ENCODE assay signal across 9 mouse cellular contexts in the genomic region with DNA sequence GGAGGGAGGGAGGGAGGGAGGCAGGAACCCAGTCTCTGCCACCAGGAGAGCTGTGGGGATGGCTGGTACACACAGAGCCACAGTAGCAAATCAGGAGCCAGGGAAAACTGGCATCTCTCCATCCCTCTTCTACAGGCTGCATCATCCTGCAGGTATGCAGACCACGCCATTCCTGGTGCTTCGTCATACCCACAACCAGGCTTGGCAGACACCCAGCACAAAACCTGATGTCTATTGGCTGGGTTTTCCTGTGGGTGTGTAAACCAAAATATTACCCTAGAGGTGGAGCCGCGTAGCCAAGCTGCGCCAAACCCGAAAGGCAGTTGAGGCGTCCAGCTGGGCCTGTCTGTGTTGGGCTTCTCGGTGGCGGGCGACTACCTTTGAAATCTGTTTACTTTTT. TPM values are rescaled to one million over a fixed set of nuclear protein-coding genes. Genes with fewer than 3 reads are reported as not detected.
DNase-seq lines count a peak whose midpoint lies in the region; ATAC-seq lines count a peak whose summit lies in the region.
"Had no signal": no experiment of that assay in that cellular context is flagged by ENCODE, and none has a peak within 500 bp of the region (broad histone marks: within the 10 kb centered on the region; RNA-seq: fewer than 3 reads in every experiment).

No protein-coding gene starts in this region.

- peak; percentile 63 for ATAC-seq in intestine, embryonic 15.5 days

- H3K4me1 ChIP-seq in intestine, embryonic 15.5 days (replicated peaks) = peaks cover 13% of the 10 kb centered on the region

- WGBS in intestine, embryonic 15.5 days = 40% methylated on average over 10 of the region's 10 CpGs

- H3K27ac ChIP-seq in intestine, embryonic 15.5 days = no peak overlapping the region

- DNase-seq in MN1 (ENCODE audit: low spot score) = peak; percentile 97
- peak; percentile 55 for DNase-seq in adrenal gland, postnatal 14 days
- DNase-seq in frontal cortex, adult 2 months (ENCODE audit: extremely low spot score in 1 of 2, low spot score in 1 of 2) = peak; percentile 66 to 86
- peak; percentile 76 to 80 for DNase-seq in left cerebral cortex, postnatal 36 days (ENCODE audit: low spot score in 2 of 2)
- DNase-seq in right cerebral cortex, adult 2 months (ENCODE audit: low spot score in 2 of 2) = peak; percentile 86 to 91
- no peak for DNase-seq in thymus, postnatal 10 days (ENCODE audit: low spot score in 2 of 2)
- DNase-seq in thymus, postnatal 14 days = no peak

- no peaks in the 10 kb centered on the region for H3K36me3 ChIP-seq in intestine, embryonic 15.5 days
- H3K36me3 ChIP-seq: midbrain, embryonic 12.5 days had no signal

- no peaks in the 10 kb centered on the region for H3K27me3 ChIP-seq in intestine, embryonic 15.5 days (replicated peaks)
- H3K27me3 ChIP-seq: midbrain, embryonic 12.5 days had no signal

- H3K9me3 ChIP-seq in intestine, embryonic 15.5 days = no peaks in the 10 kb centered on the region
- H3K9me3 ChIP-seq: midbrain, embryonic 12.5 days had no signal

- no peak overlapping the region for H3K4me3 ChIP-seq in intestine, embryonic 15.5 days (replicated peaks)
- H3K4me3 ChIP-seq: midbrain, embryonic 12.5 days had no signal

- no peak overlapping the region for H3K4me2 ChIP-seq in intestine, embryonic 15.5 days (replicated peaks)
- H3K4me2 ChIP-seq: midbrain, embryonic 12.5 days had no signal

- H3K9ac ChIP-seq in intestine, embryonic 15.5 days = no peak overlapping the region
- H3K9ac ChIP-seq: midbrain, embryonic 12.5 days had no signal

- intact Hi-C loops in left cerebral cortex, postnatal 36 days (cut with DNase I) = no loop called here

RNA-seq across cellular contexts. Expression of gene Fam110a, which starts 17.5 kb away (rescaled TPM):
- 8.2 and 8.5 TPM in 2 replicates for total RNA-seq in adrenal gland, postnatal 14 days (2021)
- 6.3 and 6.7 TPM in 2 replicates for polyA plus RNA-seq in frontal cortex, adult 2 months (2012; rRNA removed)
- polyA plus RNA-seq in intestine, embryonic 15.5 days (2015; fragmentation: Nextera tagmentation; extraction: Ambion mirVana) = 22.5 and 23.7 TPM in 2 replicates
- total RNA-seq in left cerebral cortex, postnatal 36 days (2021) = 1 to 10 TPM; 7.5 to 8.9 TPM

RNA-seq across cellular contexts. Expression of gene Slc52a3, which starts 33.8 kb away (rescaled TPM):
- total RNA-seq in adrenal gland, postnatal 14 days (2021) = 1.6 and 2.4 TPM in 2 replicates
- polyA plus RNA-seq in frontal cortex, adult 2 months (2012; rRNA removed) = 3.2 and 3.8 TPM in 2 replicates
- polyA plus RNA-seq in intestine, embryonic 15.5 days (2015; fragmentation: Nextera tagmentation; extraction: Ambion mirVana) = 3.9 and 5.4 TPM in 2 replicates
- 1 to 10 TPM; 2.2 to 3.2 TPM for total RNA-seq in left cerebral cortex, postnatal 36 days (2021)

RNA-seq across cellular contexts. Expression of gene Angpt4, which starts 51.5 kb away (rescaled TPM):
- total RNA-seq in adrenal gland, postnatal 14 days (2021) = 0.26 and 0.33 TPM in 2 replicates
- 0.26 and 0.32 TPM in 2 replicates for polyA plus RNA-seq in frontal cortex, adult 2 months (2012; rRNA removed)
- 0.63 and 1.1 TPM in 2 replicates for polyA plus RNA-seq in intestine, embryonic 15.5 days (2015; fragmentation: Nextera tagmentation; extraction: Ambion mirVana)
- under 1 TPM in 1 of 2 experiments, not detected in 1; 0.16 TPM for total RNA-seq in left cerebral cortex, postnatal 36 days (2021)

Comparison
In these comparisons a context has a peak if more than half of its experiments do, and no peak if none do; other contexts are left out.
1. DNase-seq: peak in MN1 (single experiment), adrenal gland, postnatal 14 days (single experiment), frontal cortex, adult 2 months (2 of 2), left cerebral cortex, postnatal 36 days (2 of 2) and right cerebral cortex, adult 2 months (2 of 2); none in thymus, postnatal 10 days (0 of 2) and thymus, postnatal 14 days (single experiment).